Mouse (Mus musculus) heart, embryonic 13.5 days (tissue): ENCODE data around the gene Fcor. TPM values are rescaled to one million over a fixed set of nuclear protein-coding genes. Genes with fewer than 3 reads are reported as not detected.

Experiments used
- ATAC-seq: fragments of 200-750 bp; cut with Nextera tagmentation; 2 replicates; pipeline ENCODE4 v1.8.0; 2017; ENCODE audit warnings: moderate TSS enrichment; ENCODE audit not compliant: insufficient number of reproducible peaks, low FRiP score, low TSS enrichment; ENCODE audit errors: extremely low read depth
- H3K27ac ChIP-seq: fragments of 300-500 bp; sonication (generic); replicated peaks from 2 replicates; pipeline ENCODE4 v1.5.1; 2015; ENCODE audit warnings: moderate library complexity, mild to moderate bottlenecking, inconsistent platforms
- H3K27me3 ChIP-seq: fragments of 300-500 bp; sonication (generic); replicated peaks from 2 replicates; pipeline ENCODE4 v1.6.1; 2015; ENCODE audit warnings: mild to moderate bottlenecking, inconsistent platforms
- H3K36me3 ChIP-seq: fragments of 300-500 bp; sonication (generic); 2 replicates; pipeline ENCODE4 v1.6.1; 2015; ENCODE audit warnings: mild to moderate bottlenecking, inconsistent platforms
- H3K4me1 ChIP-seq: fragments of 300-500 bp; sonication (generic); 2 replicates; pipeline ENCODE4 v1.6.1; 2015; ENCODE audit warnings: inconsistent platforms
- H3K4me2 ChIP-seq: fragments of 300-500 bp; sonication (generic); 2 replicates; pipeline ENCODE4 v1.6.1; 2015; ENCODE audit warnings: inconsistent platforms, mild to moderate bottlenecking, moderate library complexity
- H3K4me3 ChIP-seq: fragments of 300-500 bp; sonication (generic); 2 replicates; pipeline ENCODE4 v1.5.1; 2015; ENCODE audit warnings: moderate library complexity, mild to moderate bottlenecking, inconsistent platforms
- H3K9ac ChIP-seq: fragments of 300-500 bp; sonication (generic); 2 replicates; pipeline ENCODE4 v1.6.1; 2015; ENCODE audit warnings: inconsistent platforms, mild to moderate bottlenecking, moderate library complexity
- H3K9me3 ChIP-seq: fragments of 300-500 bp; sonication (generic); 2 replicates; pipeline ENCODE4 v1.6.1; 2016; ENCODE audit warnings: inconsistent platforms
- WGBS: fragments of 180-500 bp; shearing (Covaris S2); methylation state at CpG from one replicate; pipeline ENCODE4 v1.1.7; 2015; ENCODE audit warnings: mixed read lengths; 5-methylcytosine and 5-hydroxymethylcytosine counted together
- polyA plus RNA-seq: library from polyadenylated mRNA; unstranded; fragments of >200 nt; fragmentation: Nextera tagmentation; extraction: Ambion mirVana; gene quantifications from 2 replicates; pipeline ENCODE4 v1.2.1, GENCODE M21; 2015

Gene Fcor
- polyA plus RNA-seq, 1 experiment from 2014 or later: 9.0 TPM

GRCm38 (mm10) chr8:3646824-3647531 lies 25.2 kb downstream of the Fcor start:
- no peak overlapping the region for H3K9ac ChIP-seq
- no peak for ATAC-seq
- no peaks in the 10 kb centered on the region for H3K9me3 ChIP-seq
- peaks cover 7% of the 10 kb centered on the region; the same call in 1 of the 2 replicates for H3K36me3 ChIP-seq
- WGBS: 72% methylated on average over 6 of the region's 6 CpGs
- H3K4me3 ChIP-seq: no peak overlapping the region
- H3K27ac ChIP-seq: no peak overlapping the region
- H3K27me3 ChIP-seq: 0 out of 2 replicates have a peak, but pooled peaks cover 4% of the 10 kb centered on the region
- no peak overlapping the region for H3K4me2 ChIP-seq
- no peaks in the 10 kb centered on the region for H3K4me1 ChIP-seq

GRCm38 (mm10) chr8:3645804-3646203 lies 26.4 kb downstream of the Fcor start:
- H3K4me1 ChIP-seq: no peaks in the 10 kb centered on the region
- no peaks in the 10 kb centered on the region for H3K9me3 ChIP-seq
- peaks cover 10% of the 10 kb centered on the region; the same call in 1 of the 2 replicates for H3K36me3 ChIP-seq
- no peak overlapping the region for H3K4me3 ChIP-seq
- 19% methylated on average over 5 of the region's 5 CpGs for WGBS
- no peak overlapping the region for H3K4me2 ChIP-seq
- no peak overlapping the region for H3K9ac ChIP-seq
- 0 out of 2 replicates have a peak, but pooled peaks cover 4% of the 10 kb centered on the region for H3K27me3 ChIP-seq
- no peak overlapping the region for H3K27ac ChIP-seq
- no peak for ATAC-seq

GRCm38 (mm10) chr8:3631478-3631875 lies 40.7 kb downstream of the Fcor start:
- H3K9me3 ChIP-seq: no peaks in the 10 kb centered on the region
- H3K27me3 ChIP-seq: peaks cover 19% of the 10 kb centered on the region
- ATAC-seq: no peak
- H3K9ac ChIP-seq: peak overlapping the region; percentile 83
- WGBS: 13% methylated on average over 8 of the region's 8 CpGs
- H3K4me3 ChIP-seq: peak overlapping the region; percentile 75
- peaks cover 26% of the 10 kb centered on the region for H3K36me3 ChIP-seq
- no peak overlapping the region for H3K27ac ChIP-seq
- H3K4me1 ChIP-seq: peaks cover 7% of the 10 kb centered on the region
- peak overlapping the region; percentile 90 for H3K4me2 ChIP-seq

- peak within 1 kb of the TSS; percentile 90 for H3K4me2 ChIP-seq
- peaks cover 20% of the 10 kb centered on the region for H3K36me3 ChIP-seq
- H3K27me3 ChIP-seq: peaks cover 19% of the 10 kb centered on the region
- peaks cover 7% of the 10 kb centered on the region for H3K4me1 ChIP-seq
- WGBS: 4% methylated on average over 47 of the region's 47 CpGs
- H3K4me3 ChIP-seq: peak within 1 kb of the TSS; percentile 75
- no peaks in the 10 kb centered on the region for H3K9me3 ChIP-seq
- peak within 1 kb of the TSS; percentile 83 for H3K9ac ChIP-seq
- no peak within 1 kb of the TSS for H3K27ac ChIP-seq
- ATAC-seq: peak; percentile 87
Observed at GRCm38 (mm10) chr8:3630647-3631477, 41.3 kb downstream of the Fcor start, which contains the start of gene Stxbp2. Gene Stxbp2 (plus strand): TSS chr8:3630955.

- Histone ChIP-seq H3K27ac (no peak overlapping the region), H3K27me3 (peaks cover 19% of the 10 kb centered on the region), H3K4me3 (no peak overlapping the region), H3K9me3 (no peaks in the 10 kb centered on the region), H3K4me2 (no peak overlapping the region), H3K4me1 (peaks cover 7% of the 10 kb centered on the region), H3K36me3 (no peaks in the 10 kb centered on the region), H3K9ac (no peak overlapping the region)
- no peak for ATAC-seq
- WGBS: 28% methylated on average over 5 of the region's 5 CpGs
Observed at GRCm38 (mm10) chr8:3628014-3628413, 44.1 kb downstream of the Fcor start.

GRCm38 (mm10) chr8:3626971-3627370 lies 45.2 kb downstream of the Fcor start:
- ATAC-seq: no peak
- Histone ChIP-seq H3K27me3 (peaks cover 19% of the 10 kb centered on the region), H3K36me3 (no peaks in the 10 kb centered on the region), H3K4me1 (peaks cover 12% of the 10 kb centered on the region), H3K9ac (no peak overlapping the region), H3K27ac (no peak overlapping the region), H3K4me2 (no peak overlapping the region), H3K4me3 (no peak overlapping the region), H3K9me3 (no peaks in the 10 kb centered on the region)
- WGBS: 51% methylated on average over 5 of the region's 5 CpGs

- Histone ChIP-seq H3K9me3 (no peaks in the 10 kb centered on the region), H3K27ac (no peak within 1 kb of the TSS), H3K27me3 (peaks cover 19% of the 10 kb centered on the region), H3K4me3 (no peak within 1 kb of the TSS), H3K9ac (no peak within 1 kb of the TSS), H3K4me1 (peaks cover 12% of the 10 kb centered on the region), H3K4me2 (no peak within 1 kb of the TSS), H3K36me3 (no peaks in the 10 kb centered on the region)
- no peak for ATAC-seq
- WGBS: 60% methylated on average over 1 of the region's 1 CpGs
Observed at GRCm38 (mm10) chr8:3625445-3625844, 46.7 kb downstream of the Fcor start, which contains the start of gene Pcp2. Gene Pcp2 (minus strand): TSS chr8:3625545.

GRCm38 (mm10) chr8:3622119-3622518 lies 50.0 kb downstream of the Fcor start:
- no peaks in the 10 kb centered on the region for H3K9me3 ChIP-seq
- ATAC-seq: no peak
- H3K27me3 ChIP-seq: no peaks in the 10 kb centered on the region
- peaks cover 23% of the 10 kb centered on the region for H3K4me1 ChIP-seq
- peaks cover 19% of the 10 kb centered on the region for H3K36me3 ChIP-seq
- peak overlapping the region; percentile 91 for H3K4me3 ChIP-seq
- no peak overlapping the region for H3K27ac ChIP-seq
- 68% methylated on average over 8 of the region's 8 CpGs for WGBS
- H3K4me2 ChIP-seq: peak overlapping the region; percentile 85
- H3K9ac ChIP-seq: peak overlapping the region; percentile 88

GRCm38 (mm10) chr8:3621199-3621970 lies 50.8 kb downstream of the Fcor start, which contains the start of the genes Xab2 and Pet100:
Gene Xab2 (minus strand): TSS chr8:3621316.
Gene Pet100 (plus strand): TSS chr8:3621548.
- under 1% methylated on average over 37 of the region's 37 CpGs for WGBS
- Histone ChIP-seq H3K36me3 (peaks cover 25% of the 10 kb centered on the region), H3K27ac (no peak within 1 kb of the TSS), H3K9ac (peak within 1 kb of the TSS; percentile 95), H3K4me3 (peak within 1 kb of the TSS; percentile 91), H3K4me1 (peaks cover 23% of the 10 kb centered on the region), H3K4me2 (peak within 1 kb of the TSS; percentile 96), H3K27me3 (no peaks in the 10 kb centered on the region), H3K9me3 (no peaks in the 10 kb centered on the region)
- ATAC-seq: peak; percentile 96
